Mouse (Mus musculus) G1E (cell line): ENCODE data around the gene Sac3d1. TPM values are rescaled to one million over a fixed set of nuclear protein-coding genes. Genes with fewer than 3 reads are reported as not detected.

Source experiments
- ATAC-seq: 2 replicates; pipeline ENCODE4 v1.8.0; 2016; ENCODE audit warnings: mild to moderate bottlenecking; ENCODE audit not compliant: insufficient number of reproducible peaks, poor library complexity, low FRiP score, severe bottlenecking; ENCODE audit errors: extremely low read depth
- DNase-seq: peaks from one replicate; pipeline ENCODE4 v3.0.0; 2012; ENCODE audit warnings: low spot score
- H3K27me3 ChIP-seq: 2 replicates; pipeline ENCODE4 v1.6.1; 2012; ENCODE audit warnings: mild to moderate bottlenecking, low read length, inconsistent platforms; ENCODE audit not compliant: insufficient read depth
- H3K36me3 ChIP-seq: replicated peaks from 2 replicates; pipeline ENCODE3; 2012; ENCODE audit warnings: mild to moderate bottlenecking, inconsistent platforms
- H3K4me1 ChIP-seq: 2 replicates; pipeline ENCODE4 v1.6.1; 2012; ENCODE audit warnings: low read depth, low read length, inconsistent platforms, mixed read lengths; ENCODE audit not compliant: insufficient read depth
- H3K4me3 ChIP-seq: 2 replicates; pipeline ENCODE4 v1.5.1; 2012; ENCODE audit warnings: low read depth, mild to moderate bottlenecking, inconsistent platforms, low read length, moderate library complexity, mixed read lengths
- H3K9me3 ChIP-seq: replicated peaks from 2 replicates; pipeline ENCODE4 v1.6.1; 2012; ENCODE audit warnings: inconsistent platforms
- CTCF ChIP-seq: IDR thresholded peaks from 2 replicates; pipeline ENCODE4 v1.5.1; 2012; ENCODE audit warnings: low read depth, low read length, inconsistent platforms, mixed read lengths
- GATA1 ChIP-seq: IDR thresholded peaks from 2 replicates; pipeline ENCODE4 v1.6.1; 2012; ENCODE audit warnings: borderline replicate concordance, low read length, inconsistent platforms, mixed read lengths
- GATA2 ChIP-seq: IDR thresholded peaks from 2 replicates; pipeline ENCODE4 v1.6.1; 2012; ENCODE audit warnings: low read depth, low read length, inconsistent platforms, borderline replicate concordance
- POLR2AphosphoS5 ChIP-seq: IDR thresholded peaks from 2 replicates; pipeline ENCODE4 v1.6.1; 2012; ENCODE audit warnings: low read depth, low read length, inconsistent platforms; ENCODE audit not compliant: insufficient replicate concordance
- TAL1 ChIP-seq: conservative IDR thresholded peaks from 2 replicates; pipeline ENCODE4 v1.6.1; 2012; ENCODE audit warnings: low read depth, low read length, inconsistent platforms, mixed read lengths
- polyA plus RNA-seq: library from polyadenylated mRNA; stranded (reverse); fragments of >175 nt; gene quantifications from 2 replicates; pipeline ENCODE4 v1.2.3, GENCODE M21; 2012
- total RNA-seq, 2 experiments: library from RNA; stranded (forward) in 1 of 2; stranded (reverse) in 1 of 2; fragments of 200-1000 nt in 1 of 2; fragments of >200 nt in 1 of 2; fragmentation: Nextera tagmentation in 1 of 2; gene quantifications; 2 replicates each; pipeline ENCODE4 v1.2.3; 2014 to 2017

Gene Sac3d1
- total RNA-seq (2014; fragmentation: Nextera tagmentation) (7.9 and 10.1 TPM in 2 replicates), total RNA-seq (2017) (10.2 and 22.9 TPM in 2 replicates), polyA plus RNA-seq (69.2 and 78.7 TPM in 2 replicates)

GRCm38 (mm10) chr19:6117986-6118676 lies at the start of gene Sac3d1:
TSS of gene Sac3d1 (minus strand) at chr19:6118650.
- Histone ChIP-seq H3K27me3 (no peaks in the 10 kb centered on the region), H3K9me3 (no peaks in the 10 kb centered on the region), H3K4me1 (peaks cover 36% of the 10 kb centered on the region), H3K36me3 (peaks cover 71% of the 10 kb centered on the region), H3K4me3 (peak within 1 kb of the TSS; percentile 90)
- ATAC-seq = peak; percentile 40
- TF ChIP-seq TAL1 (no peak), POLR2AphosphoS5 (no peak), GATA2 (no peak), CTCF (no peak), GATA1 (no peak)
- DNase-seq = peak; percentile 92

DNA sequence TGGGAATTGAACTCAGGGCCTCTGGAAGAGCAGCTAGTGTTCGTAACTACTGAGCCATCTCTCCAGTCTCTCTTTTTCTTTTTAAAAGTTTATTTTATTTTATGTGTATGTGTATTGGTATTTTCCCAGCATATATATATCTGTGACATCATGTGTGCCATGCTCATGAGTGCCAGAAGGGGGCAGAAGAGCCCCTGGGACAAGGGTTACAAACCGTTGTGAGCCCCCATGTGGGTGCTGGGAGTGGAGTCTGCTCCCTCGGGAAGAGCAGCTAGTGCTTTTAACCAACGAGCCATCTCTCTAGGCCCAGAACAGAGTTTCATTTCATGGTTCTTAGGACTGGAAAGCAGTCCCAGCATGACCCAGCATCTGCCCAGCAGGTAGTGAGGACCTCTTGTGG lies 48.3 kb upstream of the Sac3d1 start:
- TF ChIP-seq GATA1 = no peak
- TF ChIP-seq POLR2AphosphoS5 = no peak
- no peak for TF ChIP-seq CTCF
- TF ChIP-seq TAL1 = no peak
- no peak for TF ChIP-seq GATA2
- Histone ChIP-seq H3K36me3 (no peaks in the 10 kb centered on the region), H3K4me1 (peaks cover 7% of the 10 kb centered on the region; the same call in 1 of the 2 replicates), H3K9me3 (no peaks in the 10 kb centered on the region), H3K4me3 (no peak overlapping the region), H3K27me3 (peaks cover 23% of the 10 kb centered on the region)
- DNase-seq = no peak
- no peak for ATAC-seq

GRCm38 (mm10) chr19:6163872-6164547 lies 45.6 kb upstream of the Sac3d1 start:
- no peaks in the 10 kb centered on the region for H3K36me3 ChIP-seq
- ATAC-seq (no peak), DNase-seq (no peak)
- H3K4me3 ChIP-seq = no peak overlapping the region
- peaks cover 7% of the 10 kb centered on the region; the same call in 1 of the 2 replicates for H3K4me1 ChIP-seq
- no peak for TF ChIP-seq GATA2
- no peak for TF ChIP-seq GATA1
- TF ChIP-seq CTCF = no peak
- TF ChIP-seq POLR2AphosphoS5 = no peak
- no peak for TF ChIP-seq TAL1
- no peaks in the 10 kb centered on the region for H3K9me3 ChIP-seq
- H3K27me3 ChIP-seq = peaks cover 23% of the 10 kb centered on the region

DNA sequence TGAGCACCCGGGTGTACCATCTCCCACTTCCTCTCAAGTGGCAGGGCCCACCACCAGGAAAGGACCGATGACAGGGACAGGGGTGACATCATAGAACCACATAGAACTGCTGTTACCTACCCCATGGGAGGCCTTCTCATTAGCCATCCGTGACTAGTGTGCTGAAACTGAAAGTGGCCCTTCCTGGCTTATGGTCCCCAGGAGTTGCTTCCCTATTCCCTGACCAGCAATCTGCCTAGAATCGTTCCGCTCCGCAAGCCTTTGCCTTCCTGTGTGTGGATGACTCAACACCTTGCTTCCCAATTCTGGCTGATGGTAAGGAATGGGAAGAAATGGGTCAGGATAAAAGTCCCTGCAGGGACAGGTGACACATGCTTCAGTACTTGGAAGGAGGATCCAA lies 38.8 kb upstream of the Sac3d1 start:
- no peak for TF ChIP-seq TAL1
- TF ChIP-seq GATA1 = no peak
- TF ChIP-seq POLR2AphosphoS5 = no peak
- TF ChIP-seq CTCF = no peak
- TF ChIP-seq GATA2 = no peak
- H3K4me1 ChIP-seq = peaks cover 5% of the 10 kb centered on the region
- no peak for ATAC-seq
- no peaks in the 10 kb centered on the region for H3K36me3 ChIP-seq
- peaks cover 50% of the 10 kb centered on the region for H3K27me3 ChIP-seq
- no peaks in the 10 kb centered on the region for H3K9me3 ChIP-seq
- H3K4me3 ChIP-seq = no peak overlapping the region
- no peak for DNase-seq

- Histone ChIP-seq H3K4me1 (peaks cover 5% of the 10 kb centered on the region), H3K4me3 (no peak overlapping the region), H3K9me3 (no peaks in the 10 kb centered on the region), H3K27me3 (peaks cover 51% of the 10 kb centered on the region), H3K36me3 (no peaks in the 10 kb centered on the region)
- no peak for TF ChIP-seq TAL1
- no peak for TF ChIP-seq GATA2
- no peak for TF ChIP-seq CTCF
- no peak for TF ChIP-seq GATA1
- TF ChIP-seq POLR2AphosphoS5 = no peak
- no peak for ATAC-seq
- DNase-seq = no peak
Observed at GRCm38 (mm10) chr19:6156372-6156771, 37.9 kb upstream of the Sac3d1 start.

GRCm38 (mm10) chr19:6155174-6155573 lies 36.7 kb upstream of the Sac3d1 start:
- H3K36me3 ChIP-seq = no peaks in the 10 kb centered on the region
- H3K9me3 ChIP-seq = no peaks in the 10 kb centered on the region
- ATAC-seq (no peak), DNase-seq (no peak)
- H3K27me3 ChIP-seq = peaks cover 53% of the 10 kb centered on the region
- H3K4me3 ChIP-seq = no peak overlapping the region
- H3K4me1 ChIP-seq = peaks cover 5% of the 10 kb centered on the region
- TF ChIP-seq CTCF = no peak
- no peak for TF ChIP-seq GATA1
- no peak for TF ChIP-seq TAL1

- ATAC-seq (no peak), DNase-seq (no peak)
- TF ChIP-seq TAL1 (no peak), POLR2AphosphoS5 (no peak), GATA2 (no peak), CTCF (no peak), GATA1 (no peak)
- H3K36me3 ChIP-seq = peaks cover under 1% of the 10 kb centered on the region
- peaks cover 13% of the 10 kb centered on the region for H3K4me1 ChIP-seq
- no peaks in the 10 kb centered on the region for H3K9me3 ChIP-seq
- peaks cover 40% of the 10 kb centered on the region for H3K27me3 ChIP-seq
- H3K4me3 ChIP-seq = no peak overlapping the region
Observed at GRCm38 (mm10) chr19:6144842-6145241, 26.4 kb upstream of the Sac3d1 start.
